9 mouse cellular contexts compared by ENCODE assay signal in genomic region chr19:47458504-47459161, GRCm38 (mm10). TPM values are rescaled to one million over a fixed set of nuclear protein-coding genes. Genes with fewer than 3 reads are reported as not detected.
DNase-seq lines count a peak whose midpoint lies in the region; ATAC-seq and TF ChIP-seq lines count a peak whose summit lies in the region.
"Had no signal": no experiment of that assay in that cellular context is flagged by ENCODE, and none has a peak within 500 bp of the region (broad histone marks: within the 10 kb centered on the region; RNA-seq: fewer than 3 reads in every experiment).

No protein-coding gene starts in this region.

- H3K4me2 ChIP-seq in limb, embryonic 12.5 days: no peak overlapping the region
- peak overlapping the region; percentile 19 for H3K4me2 ChIP-seq in heart, embryonic 15.5 days
- H3K4me2 ChIP-seq: neural tube, embryonic 13.5 days had no signal

- H3K36me3 ChIP-seq in limb, embryonic 12.5 days: peaks cover 4% of the 10 kb centered on the region; the same call in 1 of the 2 replicates
- peaks cover 6% of the 10 kb centered on the region for H3K36me3 ChIP-seq in limb, embryonic 10.5 days
- H3K36me3 ChIP-seq in heart, embryonic 15.5 days: peaks cover 5% of the 10 kb centered on the region; the same call in 1 of the 2 replicates
- no peaks in the 10 kb centered on the region for H3K36me3 ChIP-seq in small intestine, adult 2 months (ENCODE audit: control insufficient read depth, insufficient read depth, low read length)
- H3K36me3 ChIP-seq: neural tube, embryonic 13.5 days had no signal

- H3K9ac ChIP-seq in limb, embryonic 12.5 days (replicated peaks): peak overlapping the region; percentile 8; the same call in 1 of the 2 replicates
- no peak overlapping the region for H3K9ac ChIP-seq in heart, embryonic 15.5 days
- H3K9ac ChIP-seq: neural tube, embryonic 13.5 days had no signal

- H3K4me3 ChIP-seq in limb, embryonic 12.5 days (replicated peaks): no peak overlapping the region
- H3K4me3 ChIP-seq in limb, embryonic 10.5 days: no peak overlapping the region
- H3K4me3 ChIP-seq in heart, embryonic 15.5 days: no peak overlapping the region
- H3K4me3 ChIP-seq in small intestine, adult 2 months (ENCODE audit: low read depth, low read length): no peak overlapping the region
- H3K4me3 ChIP-seq: neural tube, embryonic 13.5 days had no signal

- H3K9me3 ChIP-seq in limb, embryonic 12.5 days: 0 out of 2 replicates have a peak, but pooled peaks cover 4% of the 10 kb centered on the region
- H3K9me3 ChIP-seq in limb, embryonic 10.5 days (replicated peaks): no peaks in the 10 kb centered on the region
- no peaks in the 10 kb centered on the region for H3K9me3 ChIP-seq in heart, embryonic 15.5 days (replicated peaks)
- H3K9me3 ChIP-seq: neural tube, embryonic 13.5 days had no signal

- TF ChIP-seq CTCF in small intestine, adult 2 months (IDR thresholded peaks at IDR 0.05; ENCODE audit: extremely low read depth, insufficient read length, insufficient replicate concordance, low read depth, low read length): no peak

- ATAC-seq in limb, embryonic 12.5 days (ENCODE audit: insufficient number of reproducible peaks, insufficient read depth, low FRiP score, low TSS enrichment, low read depth): no peak
- ATAC-seq in common myeloid progenitor, adult 5-6 weeks (replicated peaks; ENCODE audit: low read depth, poor library complexity, severe bottlenecking): peak; percentile 51
- ATAC-seq in heart, embryonic 15.5 days (replicated peaks; ENCODE audit: insufficient number of reproducible peaks, insufficient read depth, low FRiP score, low read depth): no peak
- no peak for ATAC-seq in megakaryocyte-erythroid progenitor cell, adult 5-6 weeks (replicated peaks; ENCODE audit: low FRiP score, low TSS enrichment, poor library complexity, severe bottlenecking)

- H3K4me1 ChIP-seq in limb, embryonic 12.5 days (replicated peaks): peaks cover 54% of the 10 kb centered on the region
- H3K4me1 ChIP-seq in limb, embryonic 10.5 days: peaks cover 80% of the 10 kb centered on the region
- H3K4me1 ChIP-seq in heart, embryonic 15.5 days (replicated peaks): peaks cover 91% of the 10 kb centered on the region
- peaks cover 26% of the 10 kb centered on the region for H3K4me1 ChIP-seq in small intestine, adult 2 months (ENCODE audit: control insufficient read depth, insufficient read depth, insufficient read length, low read length)

- DNase-seq in limb, embryonic 10.5 days (ENCODE audit: low spot score): no peak
- no peak for DNase-seq in cerebellum, adult 11 months
- DNase-seq: lung, postnatal 4 days had no signal

- TF ChIP-seq POLR2A in small intestine, adult 2 months (IDR thresholded peaks at IDR 0.05; ENCODE audit: low read depth, low read length): no peak

- 0 out of 2 replicates have a peak overlapping the region, but pooled peaks have one; percentile 29 for H3K27ac ChIP-seq in limb, embryonic 12.5 days
- no peak overlapping the region for H3K27ac ChIP-seq in limb, embryonic 10.5 days
- H3K27ac ChIP-seq in heart, embryonic 15.5 days: peak overlapping the region; percentile 55
- H3K27ac ChIP-seq in small intestine, adult 2 months (ENCODE audit: insufficient read depth, low read depth, low read length): peak overlapping the region; percentile 23; the same call in 1 of the 2 replicates
- H3K27ac ChIP-seq: neural tube, embryonic 13.5 days had no signal

- no peaks in the 10 kb centered on the region for H3K27me3 ChIP-seq in limb, embryonic 12.5 days
- no peaks in the 10 kb centered on the region for H3K27me3 ChIP-seq in limb, embryonic 10.5 days (ENCODE audit: low read depth, poor library complexity, severe bottlenecking)
- no peaks in the 10 kb centered on the region for H3K27me3 ChIP-seq in heart, embryonic 15.5 days
- H3K27me3 ChIP-seq in small intestine, adult 2 months (ENCODE audit: control insufficient read depth, insufficient read depth, low read length): peaks cover 6% of the 10 kb centered on the region; the same call in 1 of the 2 replicates
- H3K27me3 ChIP-seq: neural tube, embryonic 13.5 days had no signal

- WGBS in limb, embryonic 12.5 days: 51% methylated on average over 17 of the region's 17 CpGs
- 68% methylated on average over 17 of the region's 17 CpGs for WGBS in limb, embryonic 10.5 days
- WGBS in heart, embryonic 15.5 days: 47% methylated on average over 17 of the region's 17 CpGs
- 73% methylated on average over 17 of the region's 17 CpGs for WGBS in small intestine, adult 2 months

RNA-seq across cellular contexts. Expression of gene Sh3pxd2a, which starts 5.6 kb away (rescaled TPM):
- 6.8 and 7.7 TPM in 2 replicates for polyA plus RNA-seq in limb, embryonic 12.5 days (2016; fragmentation: Nextera tagmentation; extraction: Ambion mirVana)
- polyA plus RNA-seq in limb, embryonic 10.5 days (2016; fragmentation: Nextera tagmentation; extraction: Ambion mirVana): 3.1 and 3.8 TPM in 2 replicates
- 1.6 and 2.1 TPM in 2 replicates for total RNA-seq in common myeloid progenitor, adult 5-6 weeks (2017)
- 5.3 and 7.2 TPM in 2 replicates for polyA plus RNA-seq in heart, embryonic 15.5 days (2015; fragmentation: Nextera tagmentation; extraction: Ambion mirVana)
- polyA plus RNA-seq in small intestine, adult 2 months (2012; rRNA removed): 6.2 and 6.3 TPM in 2 replicates
- total RNA-seq in megakaryocyte-erythroid progenitor cell, adult 5-6 weeks (2014; fragmentation: Nextera tagmentation): 0.55 and 0.96 TPM in 2 replicates
- total RNA-seq in megakaryocyte-erythroid progenitor cell, adult 5-6 weeks (2017): 0.34 and 1.0 TPM in 2 replicates
